Mouse (Mus musculus): ENCODE data around the gene Tcp10b. TPM values are rescaled to one million over a fixed set of nuclear protein-coding genes. Genes with fewer than 3 reads are reported as not detected.

The Tcp10b gene
- polyA plus RNA-seq, 1 experiment from 2014 or later = 0.44 TPM

Other genes starting within 250 kb of the Tcp10b start
- gene Mas1, start 193.0 kb upstream of the Tcp10b start, polyA plus RNA-seq (2014; fragmentation: Nextera tagmentation; extraction: Ambion mirVana) = 0.31 TPM in 1 of 2 replicates, not detected in the other
- not detected in 2 replicates for gene Mrgprh, start 185.1 kb upstream of the Tcp10b start, polyA plus RNA-seq (2014; fragmentation: Nextera tagmentation; extraction: Ambion mirVana)
- gene Pnldc1, start 150.9 kb upstream of the Tcp10b start, polyA plus RNA-seq (2014; fragmentation: Nextera tagmentation; extraction: Ambion mirVana) = 1.8 and 2.5 TPM in 2 replicates
- 392 and 417 TPM in 2 replicates for gene Tcp1, start 145.4 kb upstream of the Tcp10b start, polyA plus RNA-seq (2014; fragmentation: Nextera tagmentation; extraction: Ambion mirVana)
- 112 and 138 TPM in 2 replicates for gene Mrpl18, start 144.8 kb upstream of the Tcp10b start, polyA plus RNA-seq (2014; fragmentation: Nextera tagmentation; extraction: Ambion mirVana)
- 0.52 and 1.1 TPM in 2 replicates for gene Acat3, start 120.5 kb upstream of the Tcp10b start, polyA plus RNA-seq (2014; fragmentation: Nextera tagmentation; extraction: Ambion mirVana)
- gene Acat2, start 100.4 kb upstream of the Tcp10b start, polyA plus RNA-seq (2014; fragmentation: Nextera tagmentation; extraction: Ambion mirVana) = 216 and 283 TPM in 2 replicates
- 120 and 123 TPM in 2 replicates for gene Wtap, start 66.9 kb upstream of the Tcp10b start, polyA plus RNA-seq (2014; fragmentation: Nextera tagmentation; extraction: Ambion mirVana)
- gene Sod2, start 54.3 kb upstream of the Tcp10b start, polyA plus RNA-seq (2014; fragmentation: Nextera tagmentation; extraction: Ambion mirVana) = 163 and 172 TPM in 2 replicates
- gene Gpr31b, start 8.8 kb upstream of the Tcp10b start, polyA plus RNA-seq (2014; fragmentation: Nextera tagmentation; extraction: Ambion mirVana) = 0.16 and 0.22 TPM in 2 replicates
- not detected in 2 replicates for gene Unc93a, start 70.7 kb downstream of the Tcp10b start, polyA plus RNA-seq (2014; fragmentation: Nextera tagmentation; extraction: Ambion mirVana)
- not detected in 2 replicates for gene Smok2a, start 160.1 kb downstream of the Tcp10b start, polyA plus RNA-seq (2014; fragmentation: Nextera tagmentation; extraction: Ambion mirVana)
- gene Smok2b, start 169.2 kb downstream of the Tcp10b start, polyA plus RNA-seq (2014; fragmentation: Nextera tagmentation; extraction: Ambion mirVana) = not detected in 2 replicates